In the genomic region with DNA sequence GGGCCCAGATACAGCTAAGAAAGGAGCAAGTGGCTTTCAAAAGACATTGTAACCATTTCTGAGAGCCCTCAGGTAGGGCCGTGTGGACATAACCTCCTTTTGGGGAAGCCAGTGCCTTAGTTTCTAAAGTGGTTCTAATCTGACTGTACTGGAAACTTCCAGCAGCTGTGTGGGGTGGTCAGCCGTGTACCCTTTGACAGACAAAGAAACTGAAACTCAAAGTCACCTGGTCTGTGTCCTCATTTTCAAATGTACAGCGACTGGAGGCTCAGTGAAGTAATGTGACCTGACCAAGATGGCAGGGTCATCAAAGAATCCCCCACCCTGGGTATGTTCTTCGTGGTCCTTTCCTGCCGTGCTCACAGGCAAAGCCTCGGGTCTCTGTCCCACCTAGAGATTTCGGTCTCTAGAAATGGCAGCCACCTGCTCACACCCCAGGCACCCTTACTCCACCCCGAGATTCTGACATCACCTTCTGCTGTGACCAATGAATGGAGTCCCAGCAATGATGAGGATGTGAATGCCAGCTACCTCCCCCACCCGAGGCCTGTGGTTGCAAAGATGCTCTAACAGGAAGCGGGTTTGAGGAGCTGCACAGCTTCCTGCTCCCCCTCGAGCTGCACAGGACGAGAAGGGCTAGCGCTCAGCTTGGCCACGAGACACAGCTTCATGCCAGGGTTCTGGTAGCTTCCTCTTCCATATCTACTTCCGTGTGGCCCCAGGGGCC, we compare ENCODE assay signal across 9 mouse cellular contexts. TPM values are rescaled to one million over a fixed set of nuclear protein-coding genes. Genes with fewer than 3 reads are reported as not detected.
DNase-seq lines count a peak whose midpoint lies in the region; ATAC-seq lines count a peak whose summit lies in the region.
"Had no signal": no experiment of that assay in that cellular context is flagged by ENCODE, and none has a peak within 500 bp of the region (broad histone marks: within the 10 kb centered on the region; RNA-seq: fewer than 3 reads in every experiment).

A gene (plus strand): TSS at position 579 of the 727 bp plus-strand sequence.

- peak; percentile 25; the same call in 1 of the 2 replicates for ATAC-seq in intestine, embryonic 16.5 days

- 75% methylated on average over 15 of the region's 15 CpGs for WGBS in intestine, embryonic 16.5 days
- 81% methylated on average over 15 of the region's 15 CpGs for WGBS in hindbrain, embryonic 10.5 days

- H3K4me1 ChIP-seq in intestine, embryonic 16.5 days (ENCODE audit: control insufficient read depth, insufficient read depth, low read length): no peaks in the 10 kb centered on the region
- H3K4me1 ChIP-seq in hindbrain, embryonic 10.5 days (replicated peaks): peaks cover 23% of the 10 kb centered on the region

- no peak within 1 kb of the TSS for H3K4me3 ChIP-seq in intestine, embryonic 16.5 days (ENCODE audit: low read length)
- no peak within 1 kb of the TSS for H3K4me3 ChIP-seq in hindbrain, embryonic 10.5 days

- H3K9me3 ChIP-seq in intestine, embryonic 16.5 days (ENCODE audit: control insufficient read depth, low read length): no peaks in the 10 kb centered on the region
- H3K9me3 ChIP-seq in hindbrain, embryonic 10.5 days: no peaks in the 10 kb centered on the region

- peak; percentile 81 for DNase-seq in layer of hippocampus, adult 9-11 months
- no peak for DNase-seq in layer of hippocampus, postnatal 36 days
- DNase-seq in adrenal gland, postnatal 36 days: peak; percentile 17 to 39
- peak; percentile 88 to 91 for DNase-seq in monocyte, adult 2 months (ENCODE audit: low read depth in 1 of 2, low spot score in 2 of 2)
- DNase-seq in cerebellum, adult 9-11 months: no peak
- no peak for DNase-seq in cerebellum, postnatal 14 days
- no peak for DNase-seq in hindbrain, embryonic 10.5 days (ENCODE audit: low spot score)
- DNase-seq: lung, embryonic 14.5 days had no signal

- H3K27ac ChIP-seq in intestine, embryonic 16.5 days (ENCODE audit: low read length): no peak within 1 kb of the TSS
- H3K27ac ChIP-seq in hindbrain, embryonic 10.5 days: no peak within 1 kb of the TSS

- H3K4me2 ChIP-seq in intestine, embryonic 16.5 days (ENCODE audit: low read depth, low read length): no peak within 1 kb of the TSS
- H3K4me2 ChIP-seq: lung, embryonic 14.5 days had no signal

- no peak within 1 kb of the TSS for H3K9ac ChIP-seq in intestine, embryonic 16.5 days (ENCODE audit: low read depth, low read length)
- H3K9ac ChIP-seq: lung, embryonic 14.5 days had no signal

- no peaks in the 10 kb centered on the region for H3K27me3 ChIP-seq in intestine, embryonic 16.5 days (replicated peaks; ENCODE audit: control insufficient read depth, insufficient read depth, low read length)
- peaks cover 10% of the 10 kb centered on the region for H3K27me3 ChIP-seq in hindbrain, embryonic 10.5 days (ENCODE audit: insufficient read depth, poor library complexity, severe bottlenecking)

- H3K36me3 ChIP-seq in intestine, embryonic 16.5 days (ENCODE audit: control insufficient read depth, insufficient read depth, low read length): no peaks in the 10 kb centered on the region
- H3K36me3 ChIP-seq in hindbrain, embryonic 10.5 days: no peaks in the 10 kb centered on the region

RNA-seq across cellular contexts. Expression of the gene that starts here (rescaled TPM):
- total RNA-seq in layer of hippocampus, postnatal 36 days (2021): 1 to 10 TPM; 2.0 to 2.1 TPM
- 1 to 10 TPM; 2.6 to 3.6 TPM for total RNA-seq in adrenal gland, postnatal 36 days (2021)
- 2.0 and 2.5 TPM in 2 replicates for polyA plus RNA-seq in intestine, embryonic 16.5 days (2015; fragmentation: Nextera tagmentation; extraction: Ambion mirVana)
- polyA plus RNA-seq in hindbrain, embryonic 10.5 days (2016; fragmentation: Nextera tagmentation; extraction: Ambion mirVana): 0.82 and 0.98 TPM in 2 replicates

Comparison
In these comparisons a context has a peak if more than half of its experiments do, and no peak if none do; other contexts are left out.
1. DNase-seq: peak in layer of hippocampus, adult 9-11 months (single experiment), adrenal gland, postnatal 36 days (2 of 2) and monocyte, adult 2 months (2 of 2); none in layer of hippocampus, postnatal 36 days (0 of 2), cerebellum, adult 9-11 months (single experiment), cerebellum, postnatal 14 days (0 of 2) and hindbrain, embryonic 10.5 days (single experiment).